In the genomic region with DNA sequence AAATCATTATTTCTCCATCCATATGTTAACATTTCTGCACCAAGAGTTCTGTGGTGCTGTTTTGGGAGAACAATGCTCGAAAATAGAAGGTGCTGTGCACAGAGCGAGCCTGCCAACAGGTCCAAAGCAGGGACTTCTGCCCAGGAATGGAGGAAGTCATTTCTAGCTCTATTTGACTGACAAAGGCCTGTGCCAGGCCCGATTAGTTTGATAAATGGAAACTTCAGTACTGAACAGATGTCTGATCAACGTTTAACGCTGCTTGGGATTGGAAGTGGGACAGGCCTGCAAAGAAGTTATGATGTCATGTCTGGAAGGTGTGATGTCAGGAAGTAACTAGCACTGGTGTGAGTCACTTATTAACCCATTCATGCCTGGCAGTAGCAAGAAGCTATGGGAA, we compare ENCODE assay signal across 28 mouse cellular contexts. TPM values are rescaled to one million over a fixed set of nuclear protein-coding genes. Genes with fewer than 3 reads are reported as not detected.
DNase-seq lines count a peak whose midpoint lies in the region; ATAC-seq lines count a peak whose summit lies in the region.
"Had no signal": no experiment of that assay in that cellular context is flagged by ENCODE, and none has a peak within 500 bp of the region (broad histone marks: within the 10 kb centered on the region; RNA-seq: fewer than 3 reads in every experiment).

No protein-coding gene starts in this region.

- H3K4me1 ChIP-seq in forebrain, embryonic 16.5 days (replicated peaks; ENCODE audit: control insufficient read depth, insufficient read depth, low read length): no peaks in the 10 kb centered on the region
- no peaks in the 10 kb centered on the region for H3K4me1 ChIP-seq in kidney, embryonic 16.5 days (ENCODE audit: insufficient read depth, low read length)
- peaks cover 4% of the 10 kb centered on the region for H3K4me1 ChIP-seq in forebrain, embryonic 12.5 days
- H3K4me1 ChIP-seq: embryonic facial prominence, embryonic 15.5 days; forebrain, embryonic 10.5 days; forebrain, embryonic 15.5 days; hindbrain, embryonic 15.5 days had no signal

- DNase-seq in layer of hippocampus, adult 11-12 months (ENCODE audit: low spot score): peak; percentile 14
- no peak for DNase-seq in layer of hippocampus, postnatal 10 days (ENCODE audit: low spot score in 2 of 2)
- peak; percentile 44 for DNase-seq in 3T3-L1 (ENCODE audit: low read depth, low spot score)
- peak; percentile 31 for DNase-seq in Muller cell, postnatal 12 days (ENCODE audit: inconsistent ontology term)
- DNase-seq in retina, embryonic 14.5 days (ENCODE audit: low spot score): peak; percentile 29
- DNase-seq: adrenal gland, postnatal 14 days; cerebellum, adult 2 months; cerebellum, postnatal 10 days; embryo, embryonic 11 days; gastrocnemius, postnatal 14 days; heart, postnatal 36 days had no signal

- no peak overlapping the region for H3K9ac ChIP-seq in forebrain, embryonic 16.5 days (replicated peaks; ENCODE audit: low read depth, low read length)
- no peak overlapping the region for H3K9ac ChIP-seq in kidney, embryonic 16.5 days (replicated peaks; ENCODE audit: low read length)
- no peak overlapping the region for H3K9ac ChIP-seq in forebrain, embryonic 12.5 days
- H3K9ac ChIP-seq: embryonic facial prominence, embryonic 15.5 days; forebrain, embryonic 15.5 days; heart, embryonic 13.5 days; hindbrain, embryonic 15.5 days had no signal

- ATAC-seq in forebrain, embryonic 16.5 days: no peak
- no peak for ATAC-seq in kidney, embryonic 16.5 days (ENCODE audit: low FRiP score, low TSS enrichment)
- ATAC-seq in forebrain, embryonic 12.5 days (ENCODE audit: low FRiP score): no peak
- ATAC-seq: activated CD4-positive, CD25-positive, alpha-beta regulatory T cell, adult 4 months; inflammation-experienced regulatory T-cells, adult 6 months; Patski had no signal

- WGBS in forebrain, embryonic 16.5 days: 56% methylated on average over 5 of the region's 5 CpGs
- 80% methylated on average over 5 of the region's 5 CpGs for whole genome bisulfite sequencing in kidney, embryonic 16.5 days
- 81% methylated on average over 5 of the region's 5 CpGs for WGBS in forebrain, embryonic 12.5 days

- H3K27me3 ChIP-seq in forebrain, embryonic 16.5 days (replicated peaks; ENCODE audit: control insufficient read depth, insufficient read depth, low read length): no peaks in the 10 kb centered on the region
- no peaks in the 10 kb centered on the region for H3K27me3 ChIP-seq in kidney, embryonic 16.5 days (ENCODE audit: insufficient read depth, low read length)
- H3K27me3 ChIP-seq in forebrain, embryonic 12.5 days: no peaks in the 10 kb centered on the region; the same call in 1 of the 2 replicates
- H3K27me3 ChIP-seq: embryonic facial prominence, embryonic 15.5 days; forebrain, embryonic 15.5 days; heart, embryonic 13.5 days; hindbrain, embryonic 15.5 days had no signal

- H3K4me3 ChIP-seq in forebrain, embryonic 16.5 days (replicated peaks; ENCODE audit: low read length): no peak overlapping the region
- H3K4me3 ChIP-seq in kidney, embryonic 16.5 days (ENCODE audit: low read length): no peak overlapping the region
- no peak overlapping the region for H3K4me3 ChIP-seq in forebrain, embryonic 12.5 days (replicated peaks)
- H3K4me3 ChIP-seq: embryonic facial prominence, embryonic 15.5 days; erythroblast, embryonic 14.5 days; forebrain, embryonic 10.5 days; forebrain, embryonic 15.5 days; heart, embryonic 13.5 days; hindbrain, embryonic 15.5 days had no signal

- H3K27ac ChIP-seq in forebrain, embryonic 16.5 days (ENCODE audit: low read length): no peak overlapping the region
- H3K27ac ChIP-seq in kidney, embryonic 16.5 days (ENCODE audit: low read length): no peak overlapping the region
- no peak overlapping the region for H3K27ac ChIP-seq in forebrain, embryonic 12.5 days
- H3K27ac ChIP-seq: embryonic facial prominence, embryonic 15.5 days; forebrain, embryonic 10.5 days; forebrain, embryonic 15.5 days; heart, embryonic 13.5 days; hindbrain, embryonic 15.5 days had no signal

- no peak overlapping the region for H3K4me2 ChIP-seq in forebrain, embryonic 16.5 days (ENCODE audit: low read length)
- no peak overlapping the region for H3K4me2 ChIP-seq in kidney, embryonic 16.5 days (replicated peaks; ENCODE audit: low read depth, low read length)
- H3K4me2 ChIP-seq in forebrain, embryonic 12.5 days: no peak overlapping the region
- H3K4me2 ChIP-seq: embryonic facial prominence, embryonic 15.5 days; forebrain, embryonic 15.5 days; heart, embryonic 13.5 days; hindbrain, embryonic 15.5 days had no signal

- H3K36me3 ChIP-seq in forebrain, embryonic 16.5 days (ENCODE audit: control insufficient read depth, insufficient read depth): no peaks in the 10 kb centered on the region
- no peaks in the 10 kb centered on the region for H3K36me3 ChIP-seq in kidney, embryonic 16.5 days (ENCODE audit: insufficient read depth, low read length)
- H3K36me3 ChIP-seq in forebrain, embryonic 12.5 days (replicated peaks): no peaks in the 10 kb centered on the region
- H3K36me3 ChIP-seq: embryonic facial prominence, embryonic 15.5 days; forebrain, embryonic 10.5 days; forebrain, embryonic 15.5 days; heart, embryonic 13.5 days; hindbrain, embryonic 15.5 days had no signal

- H3K9me3 ChIP-seq in forebrain, embryonic 16.5 days (ENCODE audit: control insufficient read depth, low read length): no peaks in the 10 kb centered on the region
- H3K9me3 ChIP-seq in kidney, embryonic 16.5 days (ENCODE audit: low read length): no peaks in the 10 kb centered on the region
- H3K9me3 ChIP-seq in forebrain, embryonic 12.5 days: no peaks in the 10 kb centered on the region
- H3K9me3 ChIP-seq: embryonic facial prominence, embryonic 15.5 days; forebrain, embryonic 10.5 days; forebrain, embryonic 15.5 days; heart, embryonic 13.5 days; hindbrain, embryonic 15.5 days had no signal

RNA-seq across cellular contexts. Expression of gene Gucy1b2, which starts 37.4 kb away (rescaled TPM):
- total RNA-seq in layer of hippocampus, postnatal 10 days (2021): under 1 TPM; 0.38 to 0.55 TPM
- polyA plus RNA-seq in forebrain, embryonic 16.5 days (2015; fragmentation: Nextera tagmentation; extraction: Ambion mirVana): 2.7 and 2.9 TPM in 2 replicates
- not detected in 2 replicates for polyA plus RNA-seq in kidney, embryonic 16.5 days (2015; fragmentation: Nextera tagmentation; extraction: Ambion mirVana)
- 2.2 and 2.8 TPM in 2 replicates for polyA plus RNA-seq in forebrain, embryonic 12.5 days (2016; fragmentation: Nextera tagmentation; extraction: Ambion mirVana)
- total RNA-seq: common myeloid progenitor, adult 5-6 weeks; ES-E14; gastrocnemius, adult 18-20 months; gastrocnemius, postnatal 14 days had no signal
- polyA plus RNA-seq: activated CD4-positive, CD25-positive, alpha-beta regulatory T cell, adult 4 months; embryonic facial prominence, embryonic 11.5 days; erythroblast, embryonic 14.5 days; gonadal fat pad, adult 2 months; inflammation-experienced regulatory T-cells, adult 6 months had no signal

Comparison
In these comparisons a context has a peak if more than half of its experiments do, and no peak if none do; other contexts are left out.
1. DNase-seq: peak in layer of hippocampus, adult 11-12 months (single experiment), 3T3-L1 (single experiment), Muller cell, postnatal 12 days (single experiment) and retina, embryonic 14.5 days (single experiment); none in layer of hippocampus, postnatal 10 days (0 of 2).